Mouse (Mus musculus) heart, embryonic 12.5 days (tissue): ENCODE measurements around the gene Nlgn2. TPM values are rescaled to one million over a fixed set of nuclear protein-coding genes. Genes with fewer than 3 reads are reported as not detected.

Experiments used
- ATAC-seq: fragments of 200-750 bp; cut with Nextera tagmentation; 2 replicates; pipeline ENCODE4 v1.8.0; 2017; ENCODE audit warnings: moderate TSS enrichment, moderate library complexity; ENCODE audit not compliant: insufficient number of reproducible peaks, low FRiP score
- H3K27ac ChIP-seq: fragments of 300-500 bp; sonication (generic); 2 replicates; pipeline ENCODE4 v1.5.1; 2016; ENCODE audit warnings: mild to moderate bottlenecking, moderate library complexity; ENCODE audit not compliant: poor library complexity, severe bottlenecking
- H3K27me3 ChIP-seq: fragments of 300-500 bp; sonication (generic); replicated peaks from 2 replicates; pipeline ENCODE4 v1.6.1; 2016; ENCODE audit warnings: mild to moderate bottlenecking, moderate library complexity
- H3K36me3 ChIP-seq: fragments of 300-500 bp; sonication (generic); 2 replicates; pipeline ENCODE4 v1.6.1; 2016; ENCODE audit warnings: mild to moderate bottlenecking, moderate library complexity
- H3K4me1 ChIP-seq: fragments of 300-500 bp; sonication (generic); replicated peaks from 2 replicates; pipeline ENCODE4 v1.6.1; 2016; ENCODE audit warnings: mild to moderate bottlenecking
- H3K4me2 ChIP-seq: fragments of 300-500 bp; sonication (generic); 2 replicates; pipeline ENCODE4 v1.6.1; 2016; ENCODE audit warnings: mild to moderate bottlenecking, moderate library complexity
- H3K4me3 ChIP-seq: fragments of 300-500 bp; sonication (generic); 2 replicates; pipeline ENCODE4 v1.5.1; 2016; ENCODE audit warnings: mild to moderate bottlenecking
- H3K9ac ChIP-seq: fragments of 300-500 bp; sonication (generic); 2 replicates; pipeline ENCODE4 v1.6.1; 2016; ENCODE audit warnings: mild to moderate bottlenecking, moderate library complexity
- H3K9me3 ChIP-seq: fragments of 300-500 bp; sonication (generic); replicated peaks from 2 replicates; pipeline ENCODE4 v1.6.1; 2016; ENCODE audit warnings: mild to moderate bottlenecking, moderate library complexity
- WGBS: fragments of 180-500 bp; shearing (Covaris S2); methylation state at CpG from one replicate; pipeline ENCODE4 v1.1.7; 2016; 5-methylcytosine and 5-hydroxymethylcytosine counted together
- polyA plus RNA-seq: library from polyadenylated mRNA; unstranded; fragments of >200 nt; fragmentation: Nextera tagmentation; extraction: Ambion mirVana; gene quantifications from 2 replicates; pipeline ENCODE4 v1.2.1, GENCODE M21; 2016

Gene Nlgn2
- polyA plus RNA-seq, 1 experiment from 2014 or later: 2.3 TPM

- Histone ChIP-seq H3K9me3 (no peaks in the 10 kb centered on the region), H3K4me2 (peak overlapping the region; percentile 85), H3K36me3 (no peaks in the 10 kb centered on the region), H3K9ac (peak overlapping the region; percentile 75), H3K27ac (no peak overlapping the region), H3K4me3 (peak overlapping the region; percentile 58), H3K27me3 (no peaks in the 10 kb centered on the region), H3K4me1 (peaks cover 50% of the 10 kb centered on the region)
- 72% methylated on average over 6 of the region's 6 CpGs for WGBS
- ATAC-seq: no peak
Observed at GRCm38 (mm10) chr11:69878952-69879351, 41.4 kb upstream of the Nlgn2 start.

- Histone ChIP-seq H3K27ac (no peak overlapping the region), H3K9ac (no peak overlapping the region; the same call in 1 of the 2 replicates), H3K4me3 (no peak overlapping the region), H3K9me3 (no peaks in the 10 kb centered on the region), H3K27me3 (no peaks in the 10 kb centered on the region), H3K36me3 (no peaks in the 10 kb centered on the region), H3K4me1 (peaks cover 45% of the 10 kb centered on the region), H3K4me2 (peak overlapping the region; percentile 85; the same call in 1 of the 2 replicates)
- ATAC-seq: no peak
- 84% methylated on average over 3 of the region's 3 CpGs for WGBS
Observed at GRCm38 (mm10) chr11:69878399-69878798, 40.8 kb upstream of the Nlgn2 start.

GRCm38 (mm10) chr11:69877878-69878277 lies 40.3 kb upstream of the Nlgn2 start, which contains the start of gene Tmem95:
TSS of gene Tmem95 (minus strand) at chr11:69878018.
- WGBS: 86% methylated on average over 11 of the region's 11 CpGs

GRCm38 (mm10) chr11:69876867-69877266 lies 39.3 kb upstream of the Nlgn2 start:
- H3K4me2 ChIP-seq: peak overlapping the region; percentile 40
- peak overlapping the region; percentile 58; the same call in 1 of the 2 replicates for H3K27ac ChIP-seq
- ATAC-seq: no peak
- H3K4me3 ChIP-seq: 0 out of 2 replicates have a peak overlapping the region, but pooled peaks have one; percentile 1
- 2% methylated on average over 12 of the region's 12 CpGs for WGBS
- no peaks in the 10 kb centered on the region for H3K9me3 ChIP-seq
- H3K27me3 ChIP-seq: no peaks in the 10 kb centered on the region
- no peaks in the 10 kb centered on the region for H3K36me3 ChIP-seq
- H3K9ac ChIP-seq: no peak overlapping the region
- peaks cover 40% of the 10 kb centered on the region for H3K4me1 ChIP-seq

More at GRCm38 (mm10) chr11:69877878-69878277, 40.3 kb upstream of the Nlgn2 start, which contains the start of gene Tmem95:
- Histone ChIP-seq H3K27ac (peak within 1 kb of the TSS; percentile 58; the same call in 1 of the 2 replicates), H3K9me3 (no peaks in the 10 kb centered on the region), H3K4me1 (peaks cover 44% of the 10 kb centered on the region), H3K4me3 (0 out of 2 replicates have a peak within 1 kb of the TSS, but pooled peaks have one; percentile 1), H3K9ac (no peak within 1 kb of the TSS; the same call in 1 of the 2 replicates), H3K27me3 (no peaks in the 10 kb centered on the region), H3K36me3 (no peaks in the 10 kb centered on the region), H3K4me2 (peak within 1 kb of the TSS; percentile 85)
- ATAC-seq: no peak

GRCm38 (mm10) chr11:69876186-69876585 lies 38.6 kb upstream of the Nlgn2 start:
- Histone ChIP-seq H3K36me3 (no peaks in the 10 kb centered on the region), H3K27me3 (no peaks in the 10 kb centered on the region), H3K9me3 (no peaks in the 10 kb centered on the region), H3K4me2 (peak overlapping the region; percentile 11), H3K27ac (peak overlapping the region; percentile 58; the same call in 1 of the 2 replicates), H3K9ac (no peak overlapping the region), H3K4me1 (peaks cover 35% of the 10 kb centered on the region), H3K4me3 (no peak overlapping the region)
- ATAC-seq: no peak
- 40% methylated on average over 7 of the region's 7 CpGs for WGBS

- 72% methylated on average over 4 of the region's 4 CpGs for WGBS
- no peak overlapping the region for H3K4me3 ChIP-seq
- no peak for ATAC-seq
Observed at GRCm38 (mm10) chr11:69872451-69872850, 34.9 kb upstream of the Nlgn2 start.

GRCm38 (mm10) chr11:69871822-69872221 lies 34.2 kb upstream of the Nlgn2 start:
- H3K27me3 ChIP-seq: no peaks in the 10 kb centered on the region; the same call in 1 of the 2 replicates
- ATAC-seq: no peak
- no peak overlapping the region for H3K9ac ChIP-seq
- H3K4me1 ChIP-seq: peaks cover 8% of the 10 kb centered on the region; the same call in 1 of the 2 replicates
- WGBS: 83% methylated on average over 7 of the region's 7 CpGs
- H3K9me3 ChIP-seq: no peaks in the 10 kb centered on the region
- no peak overlapping the region for H3K4me2 ChIP-seq
- H3K36me3 ChIP-seq: no peaks in the 10 kb centered on the region
- no peak overlapping the region for H3K4me3 ChIP-seq
- H3K27ac ChIP-seq: no peak overlapping the region

More at GRCm38 (mm10) chr11:69872451-69872850, 34.9 kb upstream of the Nlgn2 start:
- H3K27ac ChIP-seq: no peak overlapping the region
- H3K27me3 ChIP-seq: no peaks in the 10 kb centered on the region; the same call in 1 of the 2 replicates
- peaks cover 13% of the 10 kb centered on the region; the same call in 1 of the 2 replicates for H3K4me1 ChIP-seq
- H3K4me2 ChIP-seq: no peak overlapping the region
- no peaks in the 10 kb centered on the region for H3K9me3 ChIP-seq
- no peaks in the 10 kb centered on the region for H3K36me3 ChIP-seq
- H3K9ac ChIP-seq: no peak overlapping the region

- WGBS: 84% methylated on average over 2 of the region's 2 CpGs
- Histone ChIP-seq H3K27ac (no peak overlapping the region), H3K27me3 (no peaks in the 10 kb centered on the region; the same call in 1 of the 2 replicates), H3K4me1 (no peaks in the 10 kb centered on the region), H3K36me3 (no peaks in the 10 kb centered on the region), H3K9ac (no peak overlapping the region), H3K4me3 (no peak overlapping the region), H3K9me3 (no peaks in the 10 kb centered on the region), H3K4me2 (no peak overlapping the region)
- no peak for ATAC-seq
Observed at GRCm38 (mm10) chr11:69870289-69871069, 32.9 kb upstream of the Nlgn2 start.

- Histone ChIP-seq H3K4me3 (no peak overlapping the region), H3K27me3 (no peaks in the 10 kb centered on the region; the same call in 1 of the 2 replicates), H3K27ac (no peak overlapping the region), H3K9me3 (no peaks in the 10 kb centered on the region), H3K36me3 (no peaks in the 10 kb centered on the region), H3K9ac (no peak overlapping the region), H3K4me2 (no peak overlapping the region), H3K4me1 (peaks cover 6% of the 10 kb centered on the region)
- 0 out of 2 replicates have a peak, but pooled peaks have one; percentile 15 for ATAC-seq
- 42% methylated on average over 9 of the region's 9 CpGs for WGBS
Observed at GRCm38 (mm10) chr11:69867335-69867734, 29.8 kb upstream of the Nlgn2 start.

GRCm38 (mm10) chr11:69865561-69865960 lies 28.0 kb upstream of the Nlgn2 start:
- H3K9ac ChIP-seq: no peak overlapping the region
- no peak for ATAC-seq

GRCm38 (mm10) chr11:69864138-69864860 lies 26.7 kb upstream of the Nlgn2 start:
- Histone ChIP-seq H3K27ac (peak overlapping the region; percentile 66), H3K27me3 (peaks cover 8% of the 10 kb centered on the region), H3K4me3 (no peak overlapping the region), H3K4me2 (peak overlapping the region; percentile 33; the same call in 1 of the 2 replicates), H3K4me1 (peaks cover 6% of the 10 kb centered on the region), H3K9me3 (no peaks in the 10 kb centered on the region), H3K9ac (no peak overlapping the region), H3K36me3 (no peaks in the 10 kb centered on the region)
- 50% methylated on average over 8 of the region's 8 CpGs for WGBS
- ATAC-seq: no peak

More at GRCm38 (mm10) chr11:69865561-69865960, 28.0 kb upstream of the Nlgn2 start:
- Histone ChIP-seq H3K4me1 (peaks cover 6% of the 10 kb centered on the region), H3K36me3 (no peaks in the 10 kb centered on the region), H3K27ac (no peak overlapping the region), H3K4me2 (no peak overlapping the region), H3K9me3 (no peaks in the 10 kb centered on the region), H3K27me3 (no peaks in the 10 kb centered on the region; the same call in 1 of the 2 replicates), H3K4me3 (no peak overlapping the region)
- WGBS: 88% methylated on average over 9 of the region's 9 CpGs
